Mouse (Mus musculus) megakaryocyte-erythroid progenitor cell, adult 5-6 weeks (primary cell): ENCODE results near the gene Jdp2. TPM values are rescaled to one million over a fixed set of nuclear protein-coding genes. Genes with fewer than 3 reads are reported as not detected.

Experiments used
- ATAC-seq: replicated peaks from 2 replicates; pipeline ENCODE4 v1.8.0; 2016; ENCODE audit warnings: mild to moderate bottlenecking, inconsistent platforms; ENCODE audit not compliant: severe bottlenecking, poor library complexity, low FRiP score, low TSS enrichment
- total RNA-seq, 2 experiments: library from RNA; stranded (forward) in 1 of 2; stranded (reverse) in 1 of 2; fragments of 200-1000, 215-1000 nt in 1 of 2; fragments of >200 nt in 1 of 2; fragmentation: Nextera tagmentation in 1 of 2; gene quantifications; 2 replicates each; pipeline ENCODE4 v1.2.3; 2014 to 2017

Gene Jdp2
- total RNA-seq, 2 experiments from 2014 or later: 1.1 TPM; not detected in 1

GRCm38 (mm10) chr12:85670080-85670479 is 71.3 kb downstream of the Jdp2 start:
- ATAC-seq: no peak

GRCm38 (mm10) chr12:85673914-85674313 is 75.1 kb downstream of the Jdp2 start:
- no peak for ATAC-seq

GRCm38 (mm10) chr12:85679117-85679516 is 80.3 kb downstream of the Jdp2 start:
- no peak for ATAC-seq

GRCm38 (mm10) chr12:85679808-85680207 is 81.0 kb downstream of the Jdp2 start:
- ATAC-seq: no peak

GRCm38 (mm10) chr12:85682328-85682727 is 83.5 kb downstream of the Jdp2 start:
- ATAC-seq: no peak

- no peak for ATAC-seq
These were observed 85.8 kb downstream of the Jdp2 start for GRCm38 (mm10) chr12:85684411-85685275.

GRCm38 (mm10) chr12:85686466-85687216 is 87.8 kb downstream of the Jdp2 start, which contains the start of gene Batf:
Gene Batf (plus strand): TSS chr12:85686669.
- peak; percentile 53 for ATAC-seq

GRCm38 (mm10) chr12:85687217-85687533 is 88.3 kb downstream of the Jdp2 start:
- no peak for ATAC-seq

GRCm38 (mm10) chr12:85687846-85688245 is 89.0 kb downstream of the Jdp2 start:
- no peak for ATAC-seq

Other genes starting within 250 kb of the Jdp2 start
- gene Tmed10, start 224.2 kb upstream of the Jdp2 start, total RNA-seq (2014; fragmentation: Nextera tagmentation): 129 and 143 TPM in 2 replicates
- gene Tmed10, start 224.2 kb upstream of the Jdp2 start, total RNA-seq (2017): 64.2 and 68.4 TPM in 2 replicates
- 2.8 and 16.5 TPM in 2 replicates for gene Fos, start 125.1 kb upstream of the Jdp2 start, total RNA-seq (2014; fragmentation: Nextera tagmentation)
- gene Fos, start 125.1 kb upstream of the Jdp2 start, total RNA-seq (2017): 257 and 293 TPM in 2 replicates
- gene Batf, start 87.6 kb downstream of the Jdp2 start, total RNA-seq (2014; fragmentation: Nextera tagmentation): 3.3 and 4.7 TPM in 2 replicates
- 10.4 and 32.5 TPM in 2 replicates for gene Batf, start 87.6 kb downstream of the Jdp2 start, total RNA-seq (2017)
- gene Flvcr2, start 147.5 kb downstream of the Jdp2 start, total RNA-seq (2014; fragmentation: Nextera tagmentation): not detected in 2 replicates
- gene Flvcr2, start 147.5 kb downstream of the Jdp2 start, total RNA-seq (2017): not detected in 2 replicates
- gene Erg28, start 225.5 kb downstream of the Jdp2 start, total RNA-seq (2014; fragmentation: Nextera tagmentation): 61.2 and 68.7 TPM in 2 replicates
- gene Erg28, start 225.5 kb downstream of the Jdp2 start, total RNA-seq (2017): 75.0 and 82.7 TPM in 2 replicates
- gene Ttll5, start 225.6 kb downstream of the Jdp2 start, total RNA-seq (2014; fragmentation: Nextera tagmentation): 31.2 and 32.1 TPM in 2 replicates
- gene Ttll5, start 225.6 kb downstream of the Jdp2 start, total RNA-seq (2017): 23.2 and 27.6 TPM in 2 replicates